Mouse (Mus musculus): ENCODE data around the gene Prrg2. TPM values are rescaled to one million over a fixed set of nuclear protein-coding genes. Genes with fewer than 3 reads are reported as not detected.

The Prrg2 gene
- polyA plus RNA-seq, 1 experiment = 22.9 TPM

DNA sequence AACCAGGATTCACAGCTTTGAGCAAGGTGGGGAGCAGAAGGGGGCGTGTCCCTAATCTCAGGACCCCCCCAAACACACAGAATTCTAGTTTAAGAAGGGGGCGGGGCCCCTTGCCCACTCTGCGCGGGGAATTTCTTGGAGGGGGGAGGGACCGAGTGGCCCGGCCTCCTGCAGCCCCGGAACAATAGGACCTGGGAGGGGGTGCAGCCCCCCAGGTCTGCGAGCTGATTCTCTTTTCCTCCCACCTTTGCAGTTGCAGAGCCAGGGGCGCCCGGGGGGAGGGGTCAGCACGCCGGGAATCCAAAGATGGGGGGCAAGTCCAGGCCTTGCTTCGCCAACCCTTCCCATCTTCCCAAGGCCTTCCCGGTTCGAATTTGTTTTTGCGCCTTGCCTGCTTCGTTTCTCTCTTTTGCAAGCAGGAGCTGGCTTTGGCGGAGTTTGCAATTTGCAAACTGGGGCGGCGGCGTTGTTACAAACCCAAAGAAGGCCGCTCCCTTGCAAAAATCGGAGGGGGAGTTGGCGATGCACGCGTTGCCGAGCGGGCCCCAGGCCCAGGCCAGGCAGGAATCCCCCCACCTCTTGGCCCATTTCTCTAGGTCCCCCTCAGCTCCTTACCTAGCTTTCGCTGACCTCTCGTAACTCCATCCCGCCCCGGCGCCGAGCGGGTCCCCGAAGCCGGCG lies 10.2 kb downstream of the Prrg2 start:
- H3K4me1 ChIP-seq (ENCODE audit: control insufficient read depth, insufficient read depth, low read length) = peaks cover 4% of the 10 kb centered on the region
- peak overlapping the region; percentile 98 for H3K27ac ChIP-seq (ENCODE audit: insufficient read depth, low read depth, low read length)
- peak overlapping the region; percentile 94 for H3K4me3 ChIP-seq (ENCODE audit: insufficient read depth, low read length)
- no peak for TF ChIP-seq CTCF (IDR thresholded peaks at IDR 0.05; ENCODE audit: low read depth, low read length)
- no peak for TF ChIP-seq POLR2A (IDR thresholded peaks at IDR 0.05; ENCODE audit: borderline replicate concordance, low read depth, low read length)

DNA sequence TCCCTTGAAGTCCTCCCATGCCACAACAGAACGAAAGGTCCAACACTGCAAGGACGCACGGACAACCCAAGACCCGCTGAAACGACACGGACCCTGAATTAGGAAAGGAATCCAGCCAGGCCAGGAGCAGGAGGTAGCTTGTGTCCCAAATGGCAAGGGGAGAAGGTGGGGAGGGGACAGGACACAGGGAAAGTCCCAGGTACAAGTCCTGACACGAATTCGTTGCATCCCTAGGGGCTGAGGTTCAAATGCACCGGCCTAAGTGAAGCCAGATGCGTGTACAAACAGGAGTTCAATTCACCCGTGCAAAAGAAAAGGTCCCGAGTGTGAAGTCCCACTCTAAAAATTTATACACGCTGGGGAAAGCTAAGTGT lies 10.9 kb downstream of the Prrg2 start:
- peaks cover 4% of the 10 kb centered on the region for H3K4me1 ChIP-seq (ENCODE audit: control insufficient read depth, insufficient read depth, low read length)
- H3K4me3 ChIP-seq (ENCODE audit: insufficient read depth, low read length) = peak overlapping the region; percentile 94
- peak overlapping the region; percentile 98; the same call in 1 of the 2 replicates for H3K27ac ChIP-seq (ENCODE audit: insufficient read depth, low read depth, low read length)
- TF ChIP-seq POLR2A (IDR thresholded peaks at IDR 0.05; ENCODE audit: borderline replicate concordance, low read depth, low read length) (no peak), CTCF (IDR thresholded peaks at IDR 0.05; ENCODE audit: low read depth, low read length) (no peak)

DNA sequence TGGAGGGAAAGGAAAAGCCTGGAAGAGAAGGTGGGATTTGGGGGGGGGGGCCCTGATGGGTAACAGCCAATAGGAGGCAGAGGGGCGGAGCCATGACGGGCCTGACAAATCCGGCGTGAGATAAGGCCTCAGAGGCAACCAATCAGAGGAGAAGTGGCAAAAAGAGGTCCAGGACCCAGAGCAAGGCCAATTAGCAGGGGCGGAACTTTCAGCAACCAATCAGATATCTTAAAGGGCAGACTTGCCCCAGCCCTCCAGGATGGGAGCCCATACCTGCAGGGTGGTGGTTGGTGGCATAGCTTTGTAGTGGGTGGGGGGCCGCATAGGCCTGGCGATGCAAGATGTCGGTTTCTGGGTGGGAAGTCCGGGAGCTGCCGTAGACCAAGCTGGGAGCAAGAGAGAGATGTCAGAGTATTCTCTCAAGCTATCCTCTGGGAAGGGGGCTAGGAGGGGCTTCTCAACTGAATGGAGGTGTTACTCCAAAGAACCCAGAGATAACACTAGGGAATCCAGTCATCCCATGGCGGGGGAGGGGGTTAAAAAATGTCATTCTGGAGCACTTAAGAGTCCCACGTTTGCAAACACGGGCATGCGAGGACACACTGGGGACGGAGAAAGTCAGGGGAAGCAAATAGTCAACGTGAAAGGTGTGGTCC lies 11.4 kb downstream of the Prrg2 start:
- peaks cover 4% of the 10 kb centered on the region for H3K4me1 ChIP-seq (ENCODE audit: control insufficient read depth, insufficient read depth, low read length)
- TF ChIP-seq CTCF (IDR thresholded peaks at IDR 0.05; ENCODE audit: low read depth, low read length) (no peak), POLR2A (IDR thresholded peaks at IDR 0.05; ENCODE audit: borderline replicate concordance, low read depth, low read length) (no peak)
- H3K27ac ChIP-seq (ENCODE audit: insufficient read depth, low read depth, low read length) = 0 out of 2 replicates have a peak overlapping the region, but pooled peaks have one; percentile 98
- peak overlapping the region; percentile 94 for H3K4me3 ChIP-seq (ENCODE audit: insufficient read depth, low read length)

- Histone ChIP-seq H3K27ac (ENCODE audit: insufficient read depth, low read depth, low read length) (no peak overlapping the region), H3K4me3 (ENCODE audit: insufficient read depth, low read length) (no peak overlapping the region), H3K4me1 (ENCODE audit: control insufficient read depth, insufficient read depth, low read length) (peaks cover 4% of the 10 kb centered on the region)
- TF ChIP-seq CTCF (IDR thresholded peaks at IDR 0.05; ENCODE audit: low read depth, low read length) = no peak
- no peak for TF ChIP-seq POLR2A (IDR thresholded peaks at IDR 0.05; ENCODE audit: borderline replicate concordance, low read depth, low read length)
These were observed 13.4 kb downstream of the Prrg2 start for GRCm38 (mm10) chr7:45048923-45049657.

GRCm38 (mm10) chr7:45048001-45048890 lies 14.2 kb downstream of the Prrg2 start:
- no peak for TF ChIP-seq POLR2A (IDR thresholded peaks at IDR 0.05; ENCODE audit: borderline replicate concordance, low read depth, low read length)
- no peak for TF ChIP-seq CTCF (IDR thresholded peaks at IDR 0.05; ENCODE audit: low read depth, low read length)
- Histone ChIP-seq H3K4me1 (ENCODE audit: control insufficient read depth, insufficient read depth, low read length) (peaks cover 4% of the 10 kb centered on the region), H3K27ac (ENCODE audit: insufficient read depth, low read depth, low read length) (no peak overlapping the region), H3K4me3 (ENCODE audit: insufficient read depth, low read length) (no peak overlapping the region)

DNA sequence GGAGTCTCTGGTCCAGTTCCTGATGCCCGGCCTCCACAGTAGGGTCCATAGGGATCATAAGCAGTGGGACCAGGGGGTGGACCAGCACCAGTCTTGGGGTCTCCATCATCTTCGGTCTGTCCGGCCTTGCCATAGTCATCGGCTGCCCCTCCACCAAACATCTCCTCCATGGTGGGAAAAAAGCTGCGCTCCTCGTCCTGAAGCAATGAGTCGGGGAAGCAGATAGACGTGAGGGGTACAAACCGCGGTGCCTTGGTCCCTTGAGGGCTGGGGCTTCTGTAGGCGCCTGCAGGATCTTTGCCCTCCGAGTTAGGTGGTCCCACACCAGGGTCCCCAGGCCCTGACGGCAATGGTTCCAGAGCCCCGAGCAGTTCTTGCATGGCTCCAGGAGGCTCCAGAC lies 15.0 kb downstream of the Prrg2 start:
- H3K4me1 ChIP-seq (ENCODE audit: control insufficient read depth, insufficient read depth, low read length) = peaks cover 4% of the 10 kb centered on the region
- TF ChIP-seq CTCF (IDR thresholded peaks at IDR 0.05; ENCODE audit: low read depth, low read length) (no peak), POLR2A (IDR thresholded peaks at IDR 0.05; ENCODE audit: borderline replicate concordance, low read depth, low read length) (no peak)
- H3K4me3 ChIP-seq (ENCODE audit: insufficient read depth, low read length) = no peak overlapping the region
- H3K27ac ChIP-seq (ENCODE audit: insufficient read depth, low read depth, low read length) = no peak overlapping the region

DNA sequence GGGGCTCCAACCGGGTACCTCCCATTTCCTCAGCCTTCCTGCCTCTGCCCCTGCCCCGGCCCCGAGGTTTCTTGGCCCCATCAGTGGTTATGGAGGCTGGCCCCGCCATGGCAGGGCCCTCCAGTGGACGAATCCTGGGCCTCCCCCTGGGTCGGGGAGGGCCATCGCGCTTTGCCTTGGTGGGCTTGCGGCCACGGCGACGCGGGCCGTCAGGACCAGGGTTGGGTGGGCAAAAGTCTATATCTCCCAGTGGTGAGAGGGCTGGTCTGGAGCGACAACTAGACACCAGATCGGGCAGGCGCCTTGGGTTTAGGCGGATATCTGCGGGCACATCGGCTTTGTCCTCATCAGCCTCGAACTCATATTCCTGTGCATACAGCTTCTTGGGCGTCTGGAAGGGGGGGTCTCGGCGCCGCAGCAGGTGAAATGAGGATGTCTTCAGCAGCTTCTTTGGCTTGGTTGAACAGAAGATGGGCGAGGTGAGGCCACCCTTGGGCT lies 15.6 kb downstream of the Prrg2 start:
- Histone ChIP-seq H3K4me3 (ENCODE audit: insufficient read depth, low read length) (no peak overlapping the region), H3K4me1 (ENCODE audit: control insufficient read depth, insufficient read depth, low read length) (peaks cover 4% of the 10 kb centered on the region), H3K27ac (ENCODE audit: insufficient read depth, low read depth, low read length) (no peak overlapping the region)
- TF ChIP-seq CTCF (IDR thresholded peaks at IDR 0.05; ENCODE audit: low read depth, low read length) (no peak), POLR2A (IDR thresholded peaks at IDR 0.05; ENCODE audit: borderline replicate concordance, low read depth, low read length) (no peak)

GRCm38 (mm10) chr7:45045741-45046140 lies 16.7 kb downstream of the Prrg2 start:
- Histone ChIP-seq H3K27ac (ENCODE audit: insufficient read depth, low read depth, low read length) (no peak overlapping the region), H3K4me1 (ENCODE audit: control insufficient read depth, insufficient read depth, low read length) (no peaks in the 10 kb centered on the region), H3K4me3 (ENCODE audit: insufficient read depth, low read length) (no peak overlapping the region)
- TF ChIP-seq POLR2A (IDR thresholded peaks at IDR 0.05; ENCODE audit: borderline replicate concordance, low read depth, low read length) (no peak), CTCF (IDR thresholded peaks at IDR 0.05; ENCODE audit: low read depth, low read length) (no peak)

DNA sequence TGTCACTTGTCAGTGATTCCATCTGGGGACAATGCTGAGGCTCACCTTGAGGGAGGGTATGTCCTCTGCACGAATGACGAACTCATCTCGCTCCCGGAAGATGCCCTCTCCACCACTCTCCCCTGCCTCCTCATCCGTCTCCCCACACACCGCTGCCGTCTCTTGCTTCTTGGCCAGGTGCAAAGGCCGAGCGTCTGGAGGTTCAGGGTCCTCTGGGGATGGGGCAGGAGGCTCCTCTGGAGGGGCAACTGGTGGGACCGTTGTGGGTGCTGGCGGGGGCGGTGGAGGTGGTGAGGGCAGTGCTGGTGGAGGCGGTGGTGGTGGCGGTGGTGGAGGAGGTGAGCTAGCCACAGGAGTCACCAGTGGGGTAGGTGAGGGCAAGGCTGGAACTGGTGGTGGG lies 19.2 kb downstream of the Prrg2 start:
- Histone ChIP-seq H3K4me1 (ENCODE audit: control insufficient read depth, insufficient read depth, low read length) (no peaks in the 10 kb centered on the region), H3K4me3 (ENCODE audit: insufficient read depth, low read length) (no peak overlapping the region), H3K27ac (ENCODE audit: insufficient read depth, low read depth, low read length) (no peak overlapping the region)
- TF ChIP-seq CTCF (IDR thresholded peaks at IDR 0.05; ENCODE audit: low read depth, low read length) (no peak), POLR2A (IDR thresholded peaks at IDR 0.05; ENCODE audit: borderline replicate concordance, low read depth, low read length) (no peak)

All from bone marrow macrophage, adult 2 months (primary cell).